In the genomic region with DNA sequence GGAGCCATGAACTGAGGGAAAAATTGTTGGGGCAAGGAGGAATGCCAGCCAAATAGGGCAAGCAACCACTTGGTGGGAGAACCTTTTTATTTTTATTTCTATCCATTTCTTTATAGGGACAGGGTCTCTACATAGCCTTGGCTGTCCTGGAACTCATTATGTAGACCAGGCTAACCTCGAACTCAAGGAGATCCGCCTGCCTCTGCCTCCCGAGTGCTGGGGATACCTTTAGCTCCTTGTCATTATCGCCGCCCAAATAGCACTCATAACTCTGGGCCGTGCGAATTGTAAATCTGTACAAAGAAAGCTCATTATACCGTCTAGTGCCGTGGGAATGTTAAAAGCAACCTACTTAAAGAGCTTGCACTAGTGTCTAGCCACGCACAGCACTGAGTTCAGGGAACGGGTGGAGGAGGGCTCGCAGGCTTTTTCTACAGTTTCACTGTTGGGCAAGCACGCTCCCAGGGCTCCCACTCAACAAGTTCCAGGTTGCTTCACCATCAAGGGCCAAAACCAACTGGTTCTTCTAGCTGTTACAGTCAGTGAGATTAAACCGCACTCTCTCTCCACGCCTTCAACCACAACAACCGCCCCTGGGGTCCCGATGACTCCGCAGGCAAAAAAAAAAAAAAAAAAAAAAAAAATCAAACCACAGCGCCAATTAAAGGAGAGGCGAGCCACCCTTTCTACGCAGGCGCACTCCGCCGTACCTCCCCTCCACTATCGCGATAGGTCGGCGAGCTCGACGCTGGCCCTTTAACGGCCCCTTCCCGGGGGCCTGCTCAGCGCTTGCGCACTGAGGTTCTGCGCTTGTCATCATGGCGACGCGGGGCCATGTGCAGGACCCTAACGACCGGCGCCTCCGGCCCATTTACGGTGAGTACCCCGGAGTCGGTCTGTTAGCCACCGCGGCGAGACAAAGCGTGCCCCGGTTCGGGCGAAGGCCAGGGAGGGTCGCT, we compare ENCODE assay signal across 8 mouse cellular contexts. TPM values are rescaled to one million over a fixed set of nuclear protein-coding genes. Genes with fewer than 3 reads are reported as not detected.
A peak's percentile ranks its signal among the peaks of the same experiment; 100 is the strongest.
DNase-seq lines count a peak whose midpoint lies in the region; ATAC-seq lines count a peak whose summit lies in the region.

A gene (plus strand): TSS at position 750 of the 959 bp plus-strand sequence.

- DNase-seq in adrenal gland, adult (ENCODE audit: inconsistent age in 2 of 2, low spot score in 1 of 2): peak; percentile 96 to 97
- peak; percentile 98 for DNase-seq in embryo, embryonic 10.5 days (ENCODE audit: low spot score)
- DNase-seq in gastrocnemius, postnatal 14 days: peak; percentile 97
- peak; percentile 92 to 98 for DNase-seq in left cerebral cortex, postnatal 10 days (ENCODE audit: extremely low spot score in 1 of 2, low spot score in 2 of 2)
- DNase-seq in right cerebral cortex, postnatal 25 days: peak; percentile 93
- DNase-seq in urinary bladder, postnatal 4 days (ENCODE audit: low spot score in 2 of 2): peak; percentile 94 to 97

- ATAC-seq in inflammation-experienced regulatory T-cells, adult 6 months: peak; percentile 90
- ATAC-seq in megakaryocyte-erythroid progenitor cell, adult 5-6 weeks (replicated peaks; ENCODE audit: low FRiP score, low TSS enrichment, poor library complexity, severe bottlenecking): peak; percentile 92

- intact Hi-C loops in gastrocnemius, postnatal 14 days (cut with DNase I; ENCODE audit: low total_unique reads): no loop called here
- intact Hi-C loops in left cerebral cortex, postnatal 10 days (cut with DNase I): no loop called here

RNA-seq across cellular contexts. Expression of the gene that starts here (rescaled TPM):
- total RNA-seq in gastrocnemius, postnatal 14 days (2021): 10 to 100 TPM; 19.9 to 20.5 TPM
- 10 to 100 TPM; 26.1 to 40.4 (median 35.0) TPM for polyA plus RNA-seq in inflammation-experienced regulatory T-cells, adult 6 months (2017; shearing (Covaris generic))
- 10 to 100 TPM; 48.3 to 50.1 TPM for total RNA-seq in left cerebral cortex, postnatal 10 days (2021)
- 45.2 and 47.0 TPM in 2 replicates for total RNA-seq in megakaryocyte-erythroid progenitor cell, adult 5-6 weeks (2014; fragmentation: Nextera tagmentation)
- total RNA-seq in megakaryocyte-erythroid progenitor cell, adult 5-6 weeks (2017): 78.7 and 127 TPM in 2 replicates

Comparison
In these comparisons a context has a peak if more than half of its experiments do, and no peak if none do; other contexts are left out.
1. Peak in every context shown above with its lines: DNase-seq and ATAC-seq.